Mouse (Mus musculus): Measurements from ENCODE around the gene Galt.
"Not testable (repeated sequence)": the region's sequence is repeated elsewhere in the genome, so short reads cannot be mapped to it uniquely, and the experiment has no call there.

Galt gene

GRCm38 (mm10) chr4:41781271-41781670 is 26.2 kb downstream of the Galt start:
- not testable (repeated sequence) for DNase-seq

- not testable (repeated sequence) for DNase-seq
These were observed 26.9 kb downstream of the Galt start for GRCm38 (mm10) chr4:41781748-41782485.

GRCm38 (mm10) chr4:41782711-41783110 is 27.7 kb downstream of the Galt start:
- not testable (repeated sequence) for DNase-seq

- DNase-seq = not testable (repeated sequence)
These were observed 28.2 kb downstream of the Galt start for GRCm38 (mm10) chr4:41783197-41783596.

All from kidney, adult 8-10 months (tissue).